Mouse (Mus musculus) forebrain, embryonic 16.5 days (tissue): ENCODE results near the gene Samhd1. TPM values are rescaled to one million over a fixed set of nuclear protein-coding genes. Genes with fewer than 3 reads are reported as not detected.
A peak's percentile ranks its signal among the peaks of the same experiment; 100 is the strongest.

Experiments
- ATAC-seq: fragments of 200-750 bp; cut with Nextera tagmentation; 2 replicates; pipeline ENCODE4 v1.8.0; 2017; ENCODE audit warnings: mild to moderate bottlenecking, moderate library complexity
- H3K27ac ChIP-seq: fragments of 300-500 bp; sonication (generic); 2 replicates; pipeline ENCODE4 v1.5.1; 2014; ENCODE audit warnings: low read length, control low read depth
- H3K27me3 ChIP-seq: fragments of 300-500 bp; sonication (generic); replicated peaks from 2 replicates; pipeline ENCODE4 v1.6.1; 2014; ENCODE audit warnings: low read length; ENCODE audit not compliant: control insufficient read depth, insufficient read depth
- H3K36me3 ChIP-seq: fragments of 300-500 bp; sonication (generic); 2 replicates; pipeline ENCODE4 v1.6.1; 2014; ENCODE audit not compliant: control insufficient read depth, insufficient read depth
- H3K4me1 ChIP-seq: fragments of 300-500 bp; sonication (generic); replicated peaks from 2 replicates; pipeline ENCODE4 v1.6.1; 2014; ENCODE audit warnings: low read length; ENCODE audit not compliant: control insufficient read depth, insufficient read depth
- H3K4me2 ChIP-seq: fragments of 300-500 bp; sonication (generic); 2 replicates; pipeline ENCODE4 v1.6.1; 2014; ENCODE audit warnings: mild to moderate bottlenecking, low read length, control low read depth
- H3K4me3 ChIP-seq: fragments of 300-500 bp; sonication (generic); replicated peaks from 2 replicates; pipeline ENCODE4 v1.5.1; 2014; ENCODE audit warnings: mild to moderate bottlenecking, low read length, control low read depth
- H3K9ac ChIP-seq: fragments of 300-500 bp; sonication (generic); replicated peaks from 2 replicates; pipeline ENCODE4 v1.6.1; 2014; ENCODE audit warnings: low read depth, low read length, control low read depth
- H3K9me3 ChIP-seq: fragments of 300-500 bp; sonication (generic); 2 replicates; pipeline ENCODE4 v1.6.1; 2016; ENCODE audit warnings: low read length; ENCODE audit not compliant: control insufficient read depth
- WGBS: fragments of 180-500 bp; shearing (Covaris S2); extraction: QIAGEN DNeasy Blood & Tissue Kit; methylation state at CpG from one replicate; pipeline ENCODE4 v1.1.7; 2014; 5-methylcytosine and 5-hydroxymethylcytosine counted together
- polyA plus RNA-seq: library from polyadenylated mRNA; unstranded; fragments of >200 nt; fragmentation: Nextera tagmentation; extraction: Ambion mirVana; gene quantifications from 2 replicates; pipeline ENCODE4 v1.2.1, GENCODE M21; 2015

The Samhd1 gene
- polyA plus RNA-seq, 1 experiment from 2014 or later = 10.2 TPM

- H3K4me2 ChIP-seq = no peak overlapping the region
- H3K9me3 ChIP-seq = no peaks in the 10 kb centered on the region
- no peak for ATAC-seq
- H3K36me3 ChIP-seq = no peaks in the 10 kb centered on the region
- no peak overlapping the region for H3K27ac ChIP-seq
- H3K27me3 ChIP-seq = no peaks in the 10 kb centered on the region
- H3K9ac ChIP-seq = no peak overlapping the region
- WGBS = 91% methylated on average over 5 of the region's 5 CpGs
- H3K4me1 ChIP-seq = peaks cover 2% of the 10 kb centered on the region
- no peak overlapping the region for H3K4me3 ChIP-seq
Measured at GRCm38 (mm10) chr2:157139251-157139802, 4.3 kb upstream of the Samhd1 start.

- Histone ChIP-seq H3K36me3 (no peaks in the 10 kb centered on the region), H3K4me2 (no peak overlapping the region), H3K27me3 (no peaks in the 10 kb centered on the region), H3K9ac (no peak overlapping the region), H3K4me1 (peaks cover 5% of the 10 kb centered on the region), H3K9me3 (no peaks in the 10 kb centered on the region), H3K27ac (no peak overlapping the region), H3K4me3 (no peak overlapping the region)
- no peak for ATAC-seq
- 83% methylated on average over 5 of the region's 5 CpGs for WGBS
Measured at GRCm38 (mm10) chr2:157138808-157139207, 3.7 kb upstream of the Samhd1 start.

- WGBS = 88% methylated on average over 9 of the region's 9 CpGs
- Histone ChIP-seq H3K27me3 (no peaks in the 10 kb centered on the region), H3K9ac (no peak overlapping the region), H3K9me3 (no peaks in the 10 kb centered on the region), H3K4me2 (no peak overlapping the region), H3K4me3 (no peak overlapping the region), H3K4me1 (peaks cover 5% of the 10 kb centered on the region), H3K27ac (no peak overlapping the region), H3K36me3 (no peaks in the 10 kb centered on the region)
- no peak for ATAC-seq
Measured at GRCm38 (mm10) chr2:157137959-157138731, 3.1 kb upstream of the Samhd1 start.

GRCm38 (mm10) chr2:157136646-157137045 lies 1.6 kb upstream of the Samhd1 start:
- H3K4me3 ChIP-seq = no peak overlapping the region
- H3K4me1 ChIP-seq = peaks cover 5% of the 10 kb centered on the region
- H3K9me3 ChIP-seq = no peaks in the 10 kb centered on the region
- H3K36me3 ChIP-seq = no peaks in the 10 kb centered on the region
- no peak overlapping the region for H3K4me2 ChIP-seq
- no peaks in the 10 kb centered on the region for H3K27me3 ChIP-seq
- no peak overlapping the region for H3K27ac ChIP-seq
- H3K9ac ChIP-seq = no peak overlapping the region
- WGBS = 76% methylated on average over 2 of the region's 2 CpGs
- ATAC-seq = no peak

- WGBS = 89% methylated on average over 4 of the region's 4 CpGs
- no peak for ATAC-seq
- peaks cover 5% of the 10 kb centered on the region for H3K4me1 ChIP-seq
- no peaks in the 10 kb centered on the region for H3K36me3 ChIP-seq
- H3K27ac ChIP-seq = no peak overlapping the region
- no peak overlapping the region for H3K9ac ChIP-seq
- H3K9me3 ChIP-seq = no peaks in the 10 kb centered on the region
- H3K4me3 ChIP-seq = no peak overlapping the region
- no peak overlapping the region for H3K4me2 ChIP-seq
- no peaks in the 10 kb centered on the region for H3K27me3 ChIP-seq
Measured at GRCm38 (mm10) chr2:157136176-157136575, 1.1 kb upstream of the Samhd1 start.

GRCm38 (mm10) chr2:157135529-157136120 lies 560 bp upstream of the Samhd1 start:
- ATAC-seq = peak; percentile 22; the same call in 1 of the 2 replicates
- Histone ChIP-seq H3K27me3 (no peaks in the 10 kb centered on the region), H3K9ac (peak overlapping the region; percentile 79), H3K36me3 (no peaks in the 10 kb centered on the region), H3K4me1 (peaks cover 5% of the 10 kb centered on the region), H3K4me2 (peak overlapping the region; percentile 97), H3K27ac (no peak overlapping the region), H3K9me3 (no peaks in the 10 kb centered on the region), H3K4me3 (peak overlapping the region; percentile 79)
- 69% methylated on average over 10 of the region's 10 CpGs for WGBS

- no peaks in the 10 kb centered on the region for H3K27me3 ChIP-seq
- peak overlapping the region; percentile 97 for H3K4me2 ChIP-seq
- H3K4me3 ChIP-seq = peak overlapping the region; percentile 79
- H3K4me1 ChIP-seq = peaks cover 5% of the 10 kb centered on the region
- H3K36me3 ChIP-seq = no peaks in the 10 kb centered on the region
- peak; percentile 63 for ATAC-seq
- 0% methylated on average over 25 of the region's 25 CpGs for WGBS
- H3K9me3 ChIP-seq = no peaks in the 10 kb centered on the region
- no peak overlapping the region for H3K27ac ChIP-seq
- peak overlapping the region; percentile 79 for H3K9ac ChIP-seq
Measured at GRCm38 (mm10) chr2:157134479-157134931, 560 bp downstream of the Samhd1 start.

GRCm38 (mm10) chr2:157133769-157134478 lies 1.1 kb downstream of the Samhd1 start:
- no peak for ATAC-seq
- H3K4me1 ChIP-seq = peaks cover 5% of the 10 kb centered on the region
- H3K4me3 ChIP-seq = peak overlapping the region; percentile 79
- peak overlapping the region; percentile 79 for H3K9ac ChIP-seq
- H3K36me3 ChIP-seq = no peaks in the 10 kb centered on the region
- no peaks in the 10 kb centered on the region for H3K27me3 ChIP-seq
- 12% methylated on average over 11 of the region's 11 CpGs for WGBS
- no peaks in the 10 kb centered on the region for H3K9me3 ChIP-seq
- H3K4me2 ChIP-seq = peak overlapping the region; percentile 97
- H3K27ac ChIP-seq = no peak overlapping the region
